Mouse (Mus musculus) E14TG2a.4 (cell line): ENCODE results near the gene Scel.

Experiments used
- CTCF ChIP-seq: conservative IDR thresholded peaks from 2 replicates; pipeline ENCODE4 v1.5.1; 2014; ENCODE audit warnings: low read length
- NANOG ChIP-seq: IDR thresholded peaks from 2 replicates; pipeline ENCODE4 v1.6.1; 2014; ENCODE audit warnings: borderline replicate concordance, low read length, mixed read lengths
- POU5F1 ChIP-seq: IDR thresholded peaks from 2 replicates; pipeline ENCODE4 v1.6.1; 2014; ENCODE audit warnings: low read length, borderline replicate concordance

GRCm38 (mm10) chr14:103536334-103536733, 23.2 kb downstream of the Scel start:
- TF ChIP-seq CTCF (no peak), POU5F1 (no peak), NANOG (no peak)
